Mouse (Mus musculus) brain, embryonic 14.5 days (tissue): ENCODE data around the gene Peg12.

Experiments used
- CTCF ChIP-seq: fragments of 200-500 bp; IDR thresholded peaks from 2 replicates; pipeline ENCODE4 v1.5.1; 2012; ENCODE audit warnings: inconsistent platforms, mild to moderate bottlenecking, moderate library complexity, borderline replicate concordance; ENCODE audit not compliant: insufficient read depth, insufficient read length; ENCODE audit errors: extremely low read depth
- POLR2A ChIP-seq: fragments of 200-500 bp; IDR thresholded peaks from 2 replicates; pipeline ENCODE4 v1.6.1; 2012; ENCODE audit warnings: mild to moderate bottlenecking, inconsistent platforms, borderline replicate concordance; ENCODE audit not compliant: poor library complexity, insufficient read depth, insufficient read length, severe bottlenecking; ENCODE audit errors: extremely low read depth

DNA sequence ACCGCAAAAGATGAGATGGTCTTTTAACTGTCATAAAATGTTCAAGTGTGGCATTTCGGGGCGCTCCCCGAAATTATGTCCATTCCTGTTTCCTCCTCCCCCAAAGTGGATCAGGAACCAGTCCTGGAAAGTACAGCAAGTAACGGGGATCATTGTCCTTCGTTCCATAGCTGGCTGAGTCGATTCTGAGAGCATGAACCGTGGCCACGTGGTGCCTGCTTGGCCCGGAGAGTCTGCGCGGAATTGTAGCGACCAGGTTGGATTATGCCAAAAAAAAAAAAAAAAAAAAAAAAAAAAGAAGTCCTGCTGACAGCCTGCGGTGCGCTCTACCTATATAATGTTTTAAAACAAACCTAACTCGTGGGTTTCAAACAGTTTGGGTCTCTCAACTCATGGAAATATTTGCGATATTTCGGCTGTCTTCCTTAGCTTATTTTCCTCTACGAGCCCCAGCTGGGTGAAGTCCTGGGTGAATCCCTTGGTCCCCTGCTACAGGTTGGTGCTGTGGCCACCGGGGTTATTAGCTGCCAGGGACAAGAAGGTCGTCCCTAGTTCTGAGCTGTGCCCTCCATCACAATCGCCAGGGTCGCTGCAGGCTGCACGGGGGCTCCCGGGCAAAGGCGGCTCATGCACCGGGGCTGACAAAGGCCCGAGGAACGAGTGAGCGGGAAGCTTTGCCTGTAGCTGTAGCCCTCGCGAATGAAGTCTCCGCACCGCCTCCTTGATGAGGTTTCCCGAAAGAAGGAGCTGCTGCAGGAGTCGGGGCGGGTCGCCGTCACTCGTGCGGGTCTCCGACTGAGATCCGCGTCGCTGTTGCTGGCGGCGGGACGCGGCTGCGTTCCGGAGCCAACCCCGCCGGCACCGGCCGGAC, 1.1 kb downstream of the Peg12 start:
- TF ChIP-seq CTCF = no peak
- no peak for TF ChIP-seq POLR2A
